Mouse (Mus musculus): Measurements from ENCODE around the gene Foxb2. TPM values are rescaled to one million over a fixed set of nuclear protein-coding genes. Genes with fewer than 3 reads are reported as not detected.
"Not testable (repeated sequence)": the region's sequence is repeated elsewhere in the genome, so short reads cannot be mapped to it uniquely, and the experiment has no call there.

Gene Foxb2
- polyA plus RNA-seq, 1 experiment from 2014 or later, result not detected

- Histone ChIP-seq H3K4me2 (peak overlapping the region; percentile 19; the same call in 1 of the 2 replicates), H3K4me1 (replicated peaks) (peaks cover 41% of the 10 kb centered on the region), H3K36me3 (no peaks in the 10 kb centered on the region)
Measured at GRCm38 (mm10) chr19:16871192-16871760, 2.3 kb downstream of the Foxb2 start.

DNA sequence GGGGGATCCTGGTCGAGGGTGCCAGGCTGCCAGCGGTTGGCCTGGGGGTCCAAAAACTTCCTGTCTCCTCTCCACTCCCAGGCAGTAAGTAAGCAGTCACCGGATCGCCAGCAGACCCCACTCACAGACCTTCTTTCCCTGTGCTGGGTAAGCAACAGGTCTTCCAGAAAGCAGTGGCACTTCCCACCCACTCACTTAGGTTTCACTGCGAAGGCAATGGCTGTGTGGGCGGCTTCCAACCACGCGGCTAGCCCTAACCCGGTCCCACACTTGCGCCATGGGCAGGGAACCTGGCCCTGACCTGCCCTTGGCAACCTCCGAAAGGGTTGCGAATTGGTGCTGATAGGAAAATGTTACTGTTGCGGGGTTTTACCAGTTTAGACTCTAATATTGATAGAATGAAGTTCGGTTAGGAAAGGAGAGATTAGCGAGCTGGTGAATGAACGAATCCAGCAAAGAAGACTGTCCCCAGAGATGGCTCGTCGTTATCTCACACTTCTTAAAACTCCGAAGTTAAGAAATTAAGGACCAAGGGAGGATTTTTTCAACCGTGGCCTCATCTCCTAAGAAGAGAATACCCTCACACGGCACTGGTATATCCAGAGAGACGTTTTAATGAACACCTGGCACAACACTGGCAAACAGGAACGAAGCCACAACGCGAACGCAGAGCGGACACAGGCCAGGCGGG is 3.0 kb downstream of the Foxb2 start:
- peaks cover 35% of the 10 kb centered on the region for H3K4me1 ChIP-seq (replicated peaks)
- no peak for ATAC-seq (ENCODE audit: insufficient number of reproducible peaks, low FRiP score)
- no peaks in the 10 kb centered on the region for H3K9me3 ChIP-seq (replicated peaks)
- H3K36me3 ChIP-seq, result no peaks in the 10 kb centered on the region
- H3K4me3 ChIP-seq, result no peak overlapping the region
- 1% methylated on average over 28 of the region's 28 CpGs for WGBS
- H3K27ac ChIP-seq (ENCODE audit: poor library complexity, severe bottlenecking), result no peak overlapping the region
- no peak overlapping the region for H3K9ac ChIP-seq
- no peak overlapping the region for H3K4me2 ChIP-seq
- H3K27me3 ChIP-seq (replicated peaks), result peaks cover 83% of the 10 kb centered on the region

More at GRCm38 (mm10) chr19:16871192-16871760, 2.3 kb downstream of the Foxb2 start:
- Histone ChIP-seq H3K9me3 (replicated peaks) (no peaks in the 10 kb centered on the region), H3K9ac (no peak overlapping the region), H3K27me3 (replicated peaks) (peaks cover 87% of the 10 kb centered on the region), H3K27ac (ENCODE audit: poor library complexity, severe bottlenecking) (no peak overlapping the region), H3K4me3 (no peak overlapping the region)
- WGBS, result 1% methylated on average over 24 of the region's 24 CpGs
- ATAC-seq (ENCODE audit: insufficient number of reproducible peaks, low FRiP score), result no peak

DNA sequence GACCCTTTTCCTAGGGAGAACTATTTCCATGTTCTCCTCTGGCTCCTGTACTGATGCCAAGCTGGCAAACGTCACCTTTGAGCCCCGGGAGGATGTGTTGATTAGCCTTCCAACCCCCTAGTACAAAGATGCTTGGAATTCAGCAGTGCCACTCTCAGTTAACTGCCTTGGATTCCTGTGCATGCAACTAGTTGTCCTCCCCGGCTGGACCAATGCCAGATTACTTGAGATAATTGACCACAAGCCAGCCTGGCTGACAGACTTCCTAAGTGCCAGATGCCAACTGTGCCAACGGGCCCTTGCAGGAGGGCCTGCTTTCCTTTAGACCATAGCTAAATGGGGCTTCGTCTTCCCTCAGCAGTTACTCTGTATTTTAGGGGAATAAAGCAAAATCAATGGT is 5.1 kb downstream of the Foxb2 start:
- 14% methylated on average over 5 of the region's 5 CpGs for WGBS
- H3K27ac ChIP-seq (ENCODE audit: poor library complexity, severe bottlenecking), result no peak overlapping the region
- no peak for ATAC-seq (ENCODE audit: insufficient number of reproducible peaks, low FRiP score)
- peaks cover 21% of the 10 kb centered on the region for H3K4me1 ChIP-seq (replicated peaks)
- no peak overlapping the region for H3K4me3 ChIP-seq
- H3K9me3 ChIP-seq (replicated peaks), result no peaks in the 10 kb centered on the region
- H3K27me3 ChIP-seq (replicated peaks), result peaks cover 65% of the 10 kb centered on the region
- H3K9ac ChIP-seq, result no peak overlapping the region
- no peak overlapping the region for H3K4me2 ChIP-seq
- H3K36me3 ChIP-seq, result no peaks in the 10 kb centered on the region

DNA sequence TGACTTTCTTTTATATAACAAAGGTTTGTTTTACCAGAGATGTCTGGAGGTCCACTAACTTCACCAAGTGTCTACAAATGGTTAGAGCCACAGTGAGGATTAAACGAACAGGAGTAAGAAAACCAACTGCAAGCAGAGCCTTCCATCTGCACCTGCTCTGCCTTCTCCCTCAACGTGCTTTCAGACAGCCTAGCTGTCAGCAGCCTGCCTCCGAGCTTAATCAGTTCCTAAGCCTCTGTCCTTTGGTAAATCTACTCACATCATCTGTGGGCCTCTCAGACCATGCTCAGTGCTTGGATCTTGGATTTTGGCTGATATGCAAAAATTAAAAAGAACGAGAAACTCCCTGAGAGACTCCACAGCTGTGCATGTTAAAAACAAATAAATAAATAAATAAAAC is 15.0 kb downstream of the Foxb2 start:
- 51% methylated on average over 4 of the region's 4 CpGs for WGBS
- no peak for ATAC-seq (ENCODE audit: insufficient number of reproducible peaks, low FRiP score)
- Histone ChIP-seq H3K9me3 (replicated peaks) (no peaks in the 10 kb centered on the region), H3K9ac (no peak overlapping the region), H3K4me3 (no peak overlapping the region), H3K36me3 (no peaks in the 10 kb centered on the region), H3K27ac (ENCODE audit: poor library complexity, severe bottlenecking) (no peak overlapping the region), H3K4me2 (no peak overlapping the region), H3K27me3 (replicated peaks) (peaks cover 7% of the 10 kb centered on the region; the same call in 1 of the 2 replicates), H3K4me1 (replicated peaks) (no peaks in the 10 kb centered on the region)

DNA sequence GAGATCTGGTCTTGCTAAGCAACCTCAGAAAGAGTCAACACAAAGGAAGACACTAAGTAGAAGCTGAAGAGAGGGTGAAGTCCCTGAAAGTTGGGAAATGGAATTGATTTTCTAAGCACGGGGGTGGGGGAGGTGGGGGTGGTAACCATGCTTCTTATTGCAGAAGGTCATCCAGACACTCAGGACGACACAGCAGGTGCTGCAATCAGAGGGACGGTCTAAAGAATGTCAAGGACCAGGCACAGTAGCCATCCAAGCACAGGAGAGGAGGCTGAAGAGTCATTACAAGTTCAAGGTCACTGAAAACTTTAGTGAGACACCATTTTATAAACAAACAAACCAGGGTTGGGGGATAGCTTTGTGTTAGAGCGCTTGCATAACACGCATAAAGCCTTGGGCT is 16.9 kb downstream of the Foxb2 start:
- no peak overlapping the region for H3K4me2 ChIP-seq
- WGBS, result 67% methylated on average over 5 of the region's 5 CpGs
- H3K9ac ChIP-seq, result no peak overlapping the region
- H3K27me3 ChIP-seq (replicated peaks), result no peaks in the 10 kb centered on the region; the same call in 1 of the 2 replicates
- H3K4me3 ChIP-seq, result no peak overlapping the region
- H3K27ac ChIP-seq (ENCODE audit: poor library complexity, severe bottlenecking), result no peak overlapping the region
- H3K36me3 ChIP-seq, result no peaks in the 10 kb centered on the region
- no peaks in the 10 kb centered on the region for H3K4me1 ChIP-seq (replicated peaks)
- no peak for ATAC-seq (ENCODE audit: insufficient number of reproducible peaks, low FRiP score)
- no peaks in the 10 kb centered on the region for H3K9me3 ChIP-seq (replicated peaks)

DNA sequence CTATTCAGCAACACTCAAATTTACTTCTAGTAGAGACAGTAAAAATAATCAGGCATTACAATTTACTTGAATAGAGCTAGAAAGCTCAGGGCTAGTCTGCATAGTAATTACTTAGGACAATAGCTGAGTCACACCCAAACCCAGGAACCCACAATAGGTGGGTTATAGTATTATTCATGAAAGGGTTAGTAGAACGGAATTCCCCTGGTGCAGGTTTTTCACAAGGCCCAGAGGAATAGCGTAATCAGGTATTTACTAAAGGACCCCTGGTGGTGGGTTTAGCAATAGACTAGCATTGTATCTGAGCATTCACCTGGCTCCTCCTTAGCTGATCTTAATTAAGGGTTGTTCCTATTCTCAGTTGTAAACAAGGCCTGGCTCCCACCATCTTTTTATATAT is 29.5 kb downstream of the Foxb2 start:
- not testable (repeated sequence) for H3K4me2 ChIP-seq; H3K4me1 ChIP-seq (replicated peaks); H3K9ac ChIP-seq; H3K36me3 ChIP-seq; H3K9me3 ChIP-seq (replicated peaks); H3K4me3 ChIP-seq; H3K27ac ChIP-seq (ENCODE audit: poor library complexity, severe bottlenecking); ATAC-seq (ENCODE audit: insufficient number of reproducible peaks, low FRiP score); H3K27me3 ChIP-seq (replicated peaks)
- 87% methylated on average over 2 of the region's 2 CpGs for WGBS

DNA sequence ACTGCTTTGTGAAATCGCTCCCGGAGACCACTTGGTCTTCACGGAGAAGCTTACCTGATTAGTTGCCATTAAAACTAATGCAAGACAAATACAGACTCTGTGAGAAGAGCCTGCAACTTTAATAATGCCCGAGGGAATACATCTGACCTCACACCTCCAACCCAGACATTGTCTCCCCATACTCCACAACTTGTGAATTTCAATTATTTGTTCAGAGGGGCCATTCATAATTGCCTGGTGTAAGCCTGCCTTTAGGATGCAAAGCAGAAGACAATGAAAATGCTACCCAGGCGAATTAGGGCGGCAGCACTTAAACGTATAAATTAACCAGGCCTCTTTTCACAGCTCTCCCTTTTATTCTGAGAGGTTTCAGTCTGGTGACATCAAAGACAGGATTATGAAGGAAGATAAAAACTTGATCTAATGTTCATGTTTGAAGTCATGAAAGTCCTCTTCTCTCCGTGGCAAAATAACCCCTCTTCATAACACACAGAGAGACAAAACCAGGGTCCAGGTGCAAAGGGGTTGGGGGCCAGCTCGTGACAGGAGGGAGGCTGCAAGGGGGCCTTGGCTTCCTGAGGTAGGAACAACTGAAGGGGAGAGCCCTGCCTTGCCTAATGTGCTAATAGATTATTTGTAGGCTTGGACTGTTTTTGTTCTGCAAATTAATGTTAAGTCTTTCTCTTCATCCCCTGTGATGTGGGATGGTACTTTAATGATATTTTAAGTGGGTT is 31.9 kb downstream of the Foxb2 start:
- Histone ChIP-seq H3K4me2 (no peak overlapping the region), H3K4me1 (replicated peaks) (no peaks in the 10 kb centered on the region), H3K36me3 (no peaks in the 10 kb centered on the region), H3K9ac (no peak overlapping the region), H3K9me3 (replicated peaks) (no peaks in the 10 kb centered on the region), H3K27me3 (replicated peaks) (no peaks in the 10 kb centered on the region), H3K27ac (ENCODE audit: poor library complexity, severe bottlenecking) (no peak overlapping the region), H3K4me3 (no peak overlapping the region)
- 44% methylated on average over 9 of the region's 9 CpGs for WGBS
- ATAC-seq (ENCODE audit: insufficient number of reproducible peaks, low FRiP score), result no peak

DNA sequence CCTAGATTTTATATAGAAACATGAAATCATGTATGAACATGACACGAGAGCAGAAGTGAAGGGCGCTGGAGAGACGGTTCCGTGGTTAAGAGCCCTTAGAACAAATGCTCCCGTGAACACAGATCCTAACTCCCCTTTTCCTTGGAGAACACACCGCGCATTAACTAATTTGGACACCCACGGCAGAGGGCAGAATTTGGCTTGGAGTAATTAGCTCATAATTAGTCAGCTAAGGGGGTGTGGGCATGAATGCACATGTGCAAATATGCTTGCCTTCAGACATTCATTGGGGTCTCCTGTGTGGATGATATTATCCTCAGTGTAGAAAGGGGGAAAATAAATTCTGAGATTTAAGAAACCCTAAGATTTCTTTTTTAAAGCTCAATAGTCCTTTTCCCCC is 32.6 kb downstream of the Foxb2 start:
- no peak overlapping the region for H3K27ac ChIP-seq (ENCODE audit: poor library complexity, severe bottlenecking)
- H3K4me2 ChIP-seq, result no peak overlapping the region
- no peaks in the 10 kb centered on the region for H3K27me3 ChIP-seq (replicated peaks)
- H3K36me3 ChIP-seq, result no peaks in the 10 kb centered on the region
- H3K4me1 ChIP-seq (replicated peaks), result no peaks in the 10 kb centered on the region
- no peak for ATAC-seq (ENCODE audit: insufficient number of reproducible peaks, low FRiP score)
- no peak overlapping the region for H3K4me3 ChIP-seq
- WGBS, result 83% methylated on average over 8 of the region's 8 CpGs
- no peaks in the 10 kb centered on the region for H3K9me3 ChIP-seq (replicated peaks)
- no peak overlapping the region for H3K9ac ChIP-seq

DNA sequence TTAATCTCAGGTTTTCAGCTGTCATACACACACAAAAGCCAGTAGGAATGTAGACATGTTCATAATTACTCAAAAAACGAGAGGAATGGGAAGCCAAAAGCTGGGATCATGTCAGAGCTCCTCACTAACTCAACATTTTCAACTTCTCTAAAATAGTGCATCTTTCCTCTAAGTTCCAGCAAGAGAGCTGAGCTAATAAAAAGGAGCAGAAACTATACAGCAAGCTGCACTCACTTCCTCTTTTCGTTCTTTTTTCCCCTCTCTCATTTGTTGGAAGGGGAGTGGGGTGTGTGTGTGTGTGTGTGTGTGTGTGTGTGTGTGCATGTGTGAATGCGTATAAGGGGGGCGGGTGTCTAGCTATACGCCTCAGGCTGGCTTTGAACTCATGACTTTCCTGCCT is 45.9 kb downstream of the Foxb2 start:
- no peak overlapping the region for H3K27ac ChIP-seq (ENCODE audit: poor library complexity, severe bottlenecking)
- no peaks in the 10 kb centered on the region for H3K4me1 ChIP-seq (replicated peaks)
- no peaks in the 10 kb centered on the region for H3K36me3 ChIP-seq
- no peaks in the 10 kb centered on the region; the same call in 1 of the 2 replicates for H3K27me3 ChIP-seq (replicated peaks)
- H3K9me3 ChIP-seq (replicated peaks), result no peaks in the 10 kb centered on the region
- WGBS, result 72% methylated on average over 5 of the region's 5 CpGs
- H3K4me2 ChIP-seq, result no peak overlapping the region
- H3K9ac ChIP-seq, result no peak overlapping the region
- no peak overlapping the region for H3K4me3 ChIP-seq
- ATAC-seq (ENCODE audit: insufficient number of reproducible peaks, low FRiP score), result no peak

DNA sequence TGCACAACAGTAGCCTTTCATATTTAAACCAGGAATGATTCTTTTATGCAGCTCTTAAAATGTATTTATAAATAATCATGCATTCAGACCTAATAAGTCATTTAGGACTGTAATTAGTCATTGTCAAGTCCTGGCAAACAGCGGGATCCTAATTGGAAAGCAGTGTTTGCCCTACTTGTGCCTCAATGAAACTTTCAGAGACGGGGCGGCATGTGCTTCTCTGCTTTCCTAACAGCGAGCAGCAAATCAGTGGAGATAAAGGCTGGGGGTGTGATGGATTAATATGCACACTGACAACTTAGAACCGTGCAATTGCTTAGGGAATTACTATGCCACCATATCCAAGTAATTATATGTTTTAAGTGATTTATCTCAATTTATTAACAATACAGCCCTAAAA is 48.4 kb downstream of the Foxb2 start:
- Histone ChIP-seq H3K9me3 (replicated peaks) (no peaks in the 10 kb centered on the region), H3K36me3 (no peaks in the 10 kb centered on the region), H3K9ac (no peak overlapping the region), H3K4me3 (no peak overlapping the region), H3K4me2 (no peak overlapping the region), H3K27me3 (replicated peaks) (no peaks in the 10 kb centered on the region; the same call in 1 of the 2 replicates), H3K27ac (ENCODE audit: poor library complexity, severe bottlenecking) (no peak overlapping the region), H3K4me1 (replicated peaks) (no peaks in the 10 kb centered on the region)
- ATAC-seq (ENCODE audit: insufficient number of reproducible peaks, low FRiP score), result no peak
- WGBS, result 68% methylated on average over 5 of the region's 5 CpGs
